Mouse (Mus musculus): ENCODE measurements around the gene Gm8909. TPM values are rescaled to one million over a fixed set of nuclear protein-coding genes. Genes with fewer than 3 reads are reported as not detected.

Gene Gm8909
- polyA plus RNA-seq (2012; rRNA removed), result not detected in 2 replicates

DNA sequence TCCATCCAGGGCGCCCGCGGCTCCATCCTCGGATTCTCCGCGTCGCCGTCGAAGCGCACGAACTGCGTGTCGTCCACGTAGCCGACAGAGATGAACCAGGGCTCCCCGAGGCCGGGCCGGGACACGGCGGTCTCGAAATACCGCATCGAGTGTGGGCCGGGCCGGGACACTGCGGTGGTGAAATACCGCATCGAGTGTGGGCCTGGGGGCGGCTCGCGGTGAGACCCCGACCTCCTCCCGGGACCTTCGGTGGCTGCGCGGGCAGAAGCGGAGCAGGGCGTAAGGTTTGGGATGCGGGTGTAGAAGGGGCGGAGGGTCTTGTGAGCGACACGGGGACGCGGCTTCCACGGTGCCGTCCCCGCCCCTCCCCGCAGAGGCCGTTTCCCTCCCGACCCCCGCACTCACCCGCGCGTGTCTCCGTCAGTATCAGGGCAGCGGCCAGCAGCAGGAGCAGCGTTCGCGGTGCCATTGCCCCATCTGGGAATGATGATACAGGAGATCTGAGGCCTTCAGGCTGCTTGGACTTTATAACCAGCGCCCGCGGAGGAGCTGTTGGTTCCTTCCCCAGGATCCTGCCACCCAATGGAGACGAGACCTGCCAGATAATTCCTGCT lies at the start of gene Gm8909:
TSS of gene Gm8909 (minus strand) at position 499 of the 614 bp plus-strand sequence.

DNA sequence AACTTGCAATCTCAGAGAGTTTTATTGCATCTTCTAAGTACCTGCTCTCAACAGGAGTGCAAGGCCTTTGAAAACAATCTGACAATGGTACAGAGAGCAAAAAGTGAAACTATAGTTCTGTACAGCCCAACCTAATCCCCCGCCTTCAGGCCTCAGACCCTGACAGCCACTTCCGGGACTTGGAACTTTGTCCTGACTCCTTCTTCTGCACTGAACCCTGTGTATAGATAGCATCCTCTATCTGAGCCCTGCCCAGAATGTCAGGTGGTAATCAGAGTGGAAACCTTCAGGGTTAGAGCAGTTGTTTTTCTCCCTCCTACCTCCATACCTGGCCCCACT lies 21.8 kb upstream of the Gm8909 start, which contains the start of gene H2-T3:
TSS of gene H2-T3 (minus strand) at position 119 of the 339 bp plus-strand sequence.

DNA sequence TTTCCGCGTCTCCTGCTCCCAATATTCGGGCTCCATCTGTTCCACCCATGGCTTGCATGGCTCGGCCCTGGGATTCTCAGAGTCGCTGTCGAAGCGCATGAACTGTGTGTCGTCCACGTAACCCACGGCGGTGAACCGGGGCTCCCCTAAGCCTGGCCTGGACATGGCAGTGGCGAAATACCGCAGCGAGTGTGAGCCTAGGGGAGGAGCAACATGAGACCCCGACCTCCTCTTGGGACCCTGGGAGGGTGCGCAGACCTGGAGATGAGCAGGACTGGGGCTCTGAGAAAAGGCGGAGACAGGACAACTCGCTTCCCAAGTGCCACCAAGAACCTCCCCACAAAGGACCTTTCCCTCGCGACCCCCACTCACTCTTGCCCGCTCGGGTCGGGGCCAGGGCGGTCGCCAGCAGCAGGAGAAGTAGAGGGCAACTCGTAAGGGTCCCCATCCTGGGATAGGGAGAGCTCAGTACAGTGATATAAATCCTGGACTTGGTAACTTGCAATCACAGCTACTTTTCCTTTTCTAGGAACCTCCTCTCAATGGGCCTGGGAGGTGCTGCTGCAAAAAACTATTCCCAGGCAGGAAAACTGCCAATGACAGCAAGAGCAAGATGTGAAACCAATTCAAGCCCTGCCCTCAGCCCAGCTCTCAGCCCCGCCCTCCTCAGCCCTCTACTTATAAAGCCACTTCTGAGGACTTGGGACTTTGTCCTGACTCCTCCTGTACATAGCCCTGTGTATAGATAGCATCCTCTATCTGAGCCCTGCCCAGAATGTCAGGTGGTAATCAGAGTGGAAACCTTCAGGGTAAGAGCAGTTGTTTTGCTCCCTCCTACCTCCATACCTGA lies 39.1 kb downstream of the Gm8909 start, which contains the start of gene Gm7030:
TSS of gene Gm7030 (minus strand) at position 458 of the 850 bp plus-strand sequence.

DNA sequence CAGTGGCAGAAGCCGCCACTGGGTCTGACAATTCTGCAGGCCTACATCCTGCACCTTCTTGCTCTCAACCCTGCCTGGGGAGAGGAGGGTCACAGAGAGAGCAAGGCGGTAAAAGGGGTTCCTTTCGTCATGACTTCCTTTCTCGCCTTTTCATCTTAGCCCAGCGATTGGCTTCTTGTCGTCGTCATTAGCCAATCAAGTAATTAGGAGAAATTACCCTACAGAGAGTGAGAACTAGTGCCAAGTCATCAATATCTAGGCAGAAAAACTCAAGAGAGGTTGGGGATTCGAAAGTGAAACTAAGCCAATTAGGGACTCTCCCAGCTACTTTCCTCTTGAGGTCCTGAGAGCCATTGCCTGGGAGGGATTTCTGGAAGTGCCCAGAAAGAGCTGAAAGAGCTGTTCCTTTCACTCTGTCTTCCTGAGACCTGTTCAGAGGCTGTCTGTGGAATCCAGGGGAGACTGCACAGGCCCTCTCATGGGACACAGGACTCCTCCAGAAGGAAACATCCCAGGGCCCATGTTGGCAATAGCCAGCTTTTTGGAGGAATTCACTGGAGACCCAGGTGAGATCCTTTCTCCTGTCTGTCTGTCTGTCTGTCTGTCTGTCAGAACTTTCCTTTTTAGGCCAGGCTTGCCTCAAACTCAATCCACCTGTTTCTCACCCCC lies 46.9 kb downstream of the Gm8909 start, which contains the start of gene Gm19684:
TSS of gene Gm19684 (plus strand) at position 327 of the 669 bp plus-strand sequence.

Other genes starting within 250 kb of the Gm8909 start
- gene Abcf1, start 198.8 kb downstream of the Gm8909 start, polyA plus RNA-seq (2012; rRNA removed), result 51.1 and 52.6 TPM in 2 replicates
- 4.9 and 5.4 TPM in 2 replicates for gene Gnl1, start 188.7 kb downstream of the Gm8909 start, polyA plus RNA-seq (2012; rRNA removed)
- 4.5 and 6.2 TPM in 2 replicates for gene Prr3, start 188.3 kb downstream of the Gm8909 start, polyA plus RNA-seq (2012; rRNA removed)
- 4.2 and 6.5 TPM in 2 replicates for gene H2-T24, start 148.0 kb downstream of the Gm8909 start, polyA plus RNA-seq (2012; rRNA removed)
- 25.1 and 29.1 TPM in 2 replicates for gene H2-T23, start 135.7 kb downstream of the Gm8909 start, polyA plus RNA-seq (2012; rRNA removed)
- gene H2-T22, start 125.8 kb downstream of the Gm8909 start, polyA plus RNA-seq (2012; rRNA removed), result 8.3 and 9.1 TPM in 2 replicates
- gene Gm6034, start 125.6 kb downstream of the Gm8909 start, polyA plus RNA-seq (2012; rRNA removed), result not detected in 2 replicates
- not detected in 2 replicates for gene Gm11127, start 110.2 kb downstream of the Gm8909 start, polyA plus RNA-seq (2012; rRNA removed)
- not detected in 2 replicates for gene Gm19684, start 46.9 kb downstream of the Gm8909 start, polyA plus RNA-seq (2012; rRNA removed)
- not detected in 2 replicates for gene Gm7030, start 39.1 kb downstream of the Gm8909 start, polyA plus RNA-seq (2012; rRNA removed)
- not detected in 2 replicates for gene H2-T3, start 21.8 kb upstream of the Gm8909 start, polyA plus RNA-seq (2012; rRNA removed)
- gene Rpp21, start 89.5 kb upstream of the Gm8909 start, polyA plus RNA-seq (2012; rRNA removed), result 34.4 and 41.1 TPM in 2 replicates
- 10.8 and 12.6 TPM in 2 replicates for gene Trim39, start 103.7 kb upstream of the Gm8909 start, polyA plus RNA-seq (2012; rRNA removed)
- gene H2-M10.2, start 118.0 kb upstream of the Gm8909 start, polyA plus RNA-seq (2012; rRNA removed), result not detected in 2 replicates
- not detected in 2 replicates for gene H2-M10.1, start 157.6 kb upstream of the Gm8909 start, polyA plus RNA-seq (2012; rRNA removed)
- gene H2-M10.3, start 199.9 kb upstream of the Gm8909 start, polyA plus RNA-seq (2012; rRNA removed), result not detected in 2 replicates

All from liver, embryonic 14 days (tissue).